Mouse (Mus musculus): ENCODE measurements around the gene Tmem184b. TPM values are rescaled to one million over a fixed set of nuclear protein-coding genes. Genes with fewer than 3 reads are reported as not detected.

Gene Tmem184b
- total RNA-seq, 2 experiments from 2014 or later, result 48.2 to 83.4 TPM

- no peak for DNase-seq (ENCODE audit: low spot score in 2 of 2)
These were observed 80.9 kb downstream of the Tmem184b start for GRCm38 (mm10) chr15:79322281-79322990.

GRCm38 (mm10) chr15:79321733-79322190 lies 81.6 kb downstream of the Tmem184b start:
- DNase-seq (ENCODE audit: low spot score in 2 of 2), result no peak

GRCm38 (mm10) chr15:79313848-79314369 lies 89.5 kb downstream of the Tmem184b start:
- no peak for DNase-seq (ENCODE audit: low spot score in 2 of 2)

Small RNA genes lying within 50 kb of the gene (microRNA-seq; reads per million reads assigned to microRNA genes)
- gene Mir1943 (ENCODE audit: borderline number of aligned reads in 2 of 2), result 3.3 to 14.1 reads per million in 2 experiments

Other genes with a start within 250 kb of the Tmem184b start
- gene Sox10, start 238.3 kb downstream of the Tmem184b start, total RNA-seq (2021), result 1 to 10 TPM in 1 of 2 experiments, under 1 TPM in 1; 0.76 to 2.4 TPM
- gene Pick1, start 174.4 kb downstream of the Tmem184b start, total RNA-seq (2021), result 10 to 100 TPM; 15.7 to 18.4 TPM
- gene Gm49486, start 174.2 kb downstream of the Tmem184b start, total RNA-seq (2021), result under 1 TPM in 1 of 2 experiments, not detected in 1; 0.29 TPM
- not detected for gene Slc16a8, start 148.8 kb downstream of the Tmem184b start, total RNA-seq (2021)
- gene Baiap2l2, start 118.0 kb downstream of the Tmem184b start, total RNA-seq (2021), result under 1 TPM; 0.13 to 0.93 TPM
- gene Pla2g6, start 75.2 kb downstream of the Tmem184b start, total RNA-seq (2021), result 10 to 100 TPM; 25.3 to 26.5 TPM
- 10 to 100 TPM; 14.1 to 44.6 TPM for gene Maff, start 56.9 kb downstream of the Tmem184b start, total RNA-seq (2021)
- 10 to 100 TPM; 69.2 to 80.6 TPM for gene Csnk1e, start 52.0 kb upstream of the Tmem184b start, total RNA-seq (2021)
- under 1 TPM in 1 of 2 experiments, not detected in 1; 0.42 TPM for gene Kcnj4, start 101.7 kb upstream of the Tmem184b start, total RNA-seq (2021)
- gene Kdelr3, start 112.8 kb upstream of the Tmem184b start, total RNA-seq (2021), result 1 to 10 TPM; 1.6 to 4.0 TPM
- 100 to 1,000 TPM; 263 to 265 TPM for gene Ddx17, start 143.2 kb upstream of the Tmem184b start, total RNA-seq (2021)
- gene Dmc1, start 201.5 kb upstream of the Tmem184b start, total RNA-seq (2021), result under 1 TPM; 0.50 to 0.93 TPM